Comparison of ENCODE assay signal across 14 mouse cellular contexts in the genomic region with DNA sequence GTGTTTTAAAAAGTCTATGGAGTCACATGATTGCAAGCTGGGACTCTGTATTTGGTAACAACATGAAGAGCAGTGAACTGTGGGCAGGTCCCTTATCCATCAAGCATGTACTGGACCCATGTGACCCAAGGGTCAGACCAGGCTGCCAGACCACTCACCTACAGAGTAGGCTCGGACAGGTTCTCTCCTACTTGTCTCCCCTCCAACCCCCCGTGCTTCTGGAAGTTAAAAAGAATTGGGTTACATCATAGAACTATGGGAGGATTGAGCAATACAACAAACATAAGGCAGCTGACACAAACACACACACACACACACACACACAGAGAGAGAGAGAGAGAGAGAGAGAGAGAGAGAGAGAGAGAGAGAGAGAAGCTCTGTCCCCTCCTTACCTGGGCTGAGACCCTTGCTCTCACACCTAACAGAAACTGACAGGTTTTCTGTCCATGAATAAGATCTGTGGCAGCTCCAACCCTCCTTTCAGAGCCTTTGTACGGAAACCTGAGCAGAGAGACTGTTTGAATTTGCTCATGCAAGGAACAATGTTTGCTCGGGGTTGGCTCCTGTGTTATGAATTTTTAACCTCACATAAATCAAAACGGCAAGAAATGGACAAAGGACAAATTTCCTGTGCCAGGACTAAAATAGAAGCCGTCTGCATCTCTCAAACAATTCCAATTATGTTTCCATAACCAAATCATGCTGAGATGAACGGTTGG.
DNase-seq lines count a peak whose midpoint lies in the region; ATAC-seq and TF ChIP-seq lines count a peak whose summit lies in the region.
"Had no signal": no experiment of that assay in that cellular context is flagged by ENCODE, and none has a peak within 500 bp of the region (broad histone marks: within the 10 kb centered on the region; RNA-seq: fewer than 3 reads in every experiment).

No protein-coding gene starts in this region.

- H3K36me3 ChIP-seq in heart, embryonic 12.5 days: no peaks in the 10 kb centered on the region
- H3K36me3 ChIP-seq: G1E had no signal

- ATAC-seq in heart, embryonic 12.5 days (ENCODE audit: insufficient number of reproducible peaks, low FRiP score): no peak

- no peak overlapping the region for H3K4me3 ChIP-seq in heart, embryonic 12.5 days
- H3K4me3 ChIP-seq in layer of hippocampus, adult 2 months: no peak overlapping the region
- no peak overlapping the region for H3K4me3 ChIP-seq in gastrocnemius, adult 2 months

- H3K27ac ChIP-seq in heart, embryonic 12.5 days (ENCODE audit: poor library complexity, severe bottlenecking): no peak overlapping the region
- H3K27ac ChIP-seq in layer of hippocampus, adult 2 months: peak overlapping the region; percentile 33; the same call in 1 of the 2 replicates
- H3K27ac ChIP-seq in gastrocnemius, adult 2 months: no peak overlapping the region
- H3K27ac ChIP-seq: macrophage had no signal

- WGBS in heart, embryonic 12.5 days: 72% methylated on average over 7 of the region's 7 CpGs

- no peak for TF ChIP-seq CTCF in layer of hippocampus, adult 2 months (conservative IDR thresholded peaks at IDR 0.05)
- TF ChIP-seq CTCF in gastrocnemius, adult 2 months (IDR thresholded peaks at IDR 0.05): no peak

- H3K9me3 ChIP-seq in heart, embryonic 12.5 days (replicated peaks): no peaks in the 10 kb centered on the region

- DNase-seq in heart, adult 11 months: peak; percentile 18
- DNase-seq in layer of hippocampus, adult 2 months (ENCODE audit: low spot score in 2 of 2): no peak
- DNase-seq in layer of hippocampus, adult 9-11 months: no peak
- peak; percentile 10 for DNase-seq in 3T3-L1 (ENCODE audit: low read depth, low spot score)
- DNase-seq in kidney, postnatal 14 days: peak; percentile 27
- DNase-seq in gastrocnemius, postnatal 10 days: no peak
- DNase-seq in gastrocnemius, adult 2 months: no peak
- DNase-seq: cerebellum, adult 8-10 months; embryo, embryonic 11 days; right cerebral cortex, postnatal 25 days; thymus, postnatal 36 days had no signal

- no peaks in the 10 kb centered on the region for H3K4me1 ChIP-seq in heart, embryonic 12.5 days (replicated peaks)

- H3K27me3 ChIP-seq in heart, embryonic 12.5 days (replicated peaks): no peaks in the 10 kb centered on the region; the same call in 1 of the 2 replicates

- intact Hi-C loops in gastrocnemius, adult 2 months (cut with DNase I): no loop called here

- H3K4me2 ChIP-seq in heart, embryonic 12.5 days: no peak overlapping the region

- no peak overlapping the region for H3K9ac ChIP-seq in heart, embryonic 12.5 days

Comparison
In these comparisons a context has a peak if more than half of its experiments do, and no peak if none do; other contexts are left out.
1. DNase-seq: peak in heart, adult 11 months (single experiment), 3T3-L1 (single experiment) and kidney, postnatal 14 days (single experiment); none in layer of hippocampus, adult 2 months (0 of 2), layer of hippocampus, adult 9-11 months (single experiment), gastrocnemius, postnatal 10 days (single experiment) and gastrocnemius, adult 2 months (single experiment).